1 mouse cellular context compared by ENCODE assay signal in the genomic region with DNA sequence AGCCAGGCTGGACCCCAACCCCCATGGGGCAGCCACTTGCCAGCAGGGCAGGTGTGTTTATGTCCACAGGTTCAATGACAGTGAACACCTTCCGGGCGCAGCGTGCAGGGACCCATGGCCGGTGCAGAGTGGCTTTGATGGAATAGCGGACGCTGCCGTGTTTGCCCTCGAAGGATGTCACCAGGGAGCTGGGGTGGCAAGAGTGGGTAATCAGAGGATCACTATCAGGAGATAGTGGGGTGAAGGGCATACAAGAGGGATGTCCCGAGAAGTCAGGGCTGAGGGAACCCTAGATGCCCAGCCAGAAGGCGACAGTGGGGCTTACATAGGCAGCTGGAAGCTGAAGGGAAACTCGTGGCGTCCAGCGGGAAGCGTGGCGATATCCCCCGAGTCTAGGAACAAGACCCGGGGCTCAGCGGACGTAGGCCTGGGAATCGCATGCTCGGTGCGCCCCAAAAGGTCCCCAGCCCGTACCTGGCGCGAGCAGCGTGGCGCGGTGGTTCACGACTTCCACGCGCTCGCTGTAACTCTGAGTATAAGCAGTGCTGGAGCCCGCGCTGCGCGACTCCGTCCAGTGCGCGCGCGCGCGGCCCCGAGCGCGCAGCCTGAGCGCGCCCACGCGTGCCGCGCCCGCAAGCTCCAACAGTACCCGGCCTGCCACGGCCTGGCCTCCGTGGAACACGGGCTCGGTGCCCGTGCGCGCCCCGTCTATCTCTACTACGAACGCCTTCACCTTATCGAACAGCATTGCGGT.
TF ChIP-seq lines count a peak whose summit lies in the region.

No protein-coding gene starts in this region.

TF ChIP-seq in C2C12, 6 proteins besides CTCF, POLR2A, EP300 and RAD21 (continued from another document):
- no peak for TF ChIP-seq MYOG (IDR thresholded peaks at IDR 0.05; ENCODE audit: control insufficient read depth, extremely low read depth, insufficient read length)
- TF ChIP-seq USF1 (IDR thresholded peaks at IDR 0.05; ENCODE audit: low read depth): no peak
